Mouse (Mus musculus): ENCODE measurements around the gene Lyst. TPM values are rescaled to one million over a fixed set of nuclear protein-coding genes. Genes with fewer than 3 reads are reported as not detected.

Gene Lyst
- total and polyA plus RNA-seq, 3 experiments: 2.9 to 3.1 TPM; not detected in 1

GRCm38 (mm10) chr13:13671585-13672328 lies 81.6 kb downstream of the Lyst start:
- Histone ChIP-seq H3K36me3 (ENCODE audit: control insufficient read depth in 1 of 2, insufficient read depth in 2 of 2, low read length in 2 of 2) (peaks cover 2 to 3% of the 10 kb centered on the region in 2 experiments), H3K79me2 (ENCODE audit: control insufficient read depth, insufficient read depth, low read length, poor library complexity) (no peaks in the 10 kb centered on the region), H3K9me3 (replicated peaks; ENCODE audit: insufficient read depth, low read length) (no peaks in the 10 kb centered on the region), H3K9ac (ENCODE audit: control insufficient read depth, low read depth, low read length, poor library complexity, severe bottlenecking) (no peak overlapping the region), H3K27me3 (ENCODE audit: control insufficient read depth in 1 of 2, insufficient read depth in 2 of 2, low read length in 2 of 2) (no peaks in the 10 kb centered on the region), H3K4me3 (ENCODE audit: control insufficient read depth in 1 of 2, insufficient read depth in 1 of 2, low read depth in 2 of 2, low read length in 2 of 2) (no peak overlapping the region), H3K4me1 (ENCODE audit: control insufficient read depth in 1 of 2, insufficient read depth in 2 of 2, low read length in 2 of 2) (no peaks in the 10 kb centered on the region; a peak in 1 of 4 replicates), H3K27ac (ENCODE audit: control insufficient read depth, low read depth, low read length) (no peak overlapping the region)
- DNase-seq (ENCODE audit: low read depth, low spot score): no peak
- no peak for TF ChIP-seq TBP (IDR thresholded peaks at IDR 0.05; ENCODE audit: low read depth, low read length)
- no peak for TF ChIP-seq SIN3A (IDR thresholded peaks at IDR 0.05; ENCODE audit: low read length)
- no peak for TF ChIP-seq EP300 (IDR thresholded peaks at IDR 0.05; ENCODE audit: low read depth in 1 of 2, low read length in 2 of 2)
- no peak for TF ChIP-seq ZMIZ1 (IDR thresholded peaks at IDR 0.05; ENCODE audit: low read depth, low read length)
- no peak for TF ChIP-seq MAX (IDR thresholded peaks at IDR 0.05; ENCODE audit: low read length)
- no peak for TF ChIP-seq POLR2AphosphoS2 (IDR thresholded peaks at IDR 0.05; ENCODE audit: low read length)
- TF ChIP-seq RAD21 (IDR thresholded peaks at IDR 0.05; ENCODE audit: low read depth, low read length): no peak
- TF ChIP-seq E2F4 (IDR thresholded peaks at IDR 0.05; ENCODE audit: borderline replicate concordance, low read depth, low read length): no peak

GRCm38 (mm10) chr13:13674669-13675343 lies 84.6 kb downstream of the Lyst start:
- peaks cover 2 to 3% of the 10 kb centered on the region in 2 experiments for H3K36me3 ChIP-seq (ENCODE audit: control insufficient read depth in 1 of 2, insufficient read depth in 2 of 2, low read length in 2 of 2)
- no peak overlapping the region for H3K4me3 ChIP-seq (ENCODE audit: control insufficient read depth in 1 of 2, insufficient read depth in 1 of 2, low read depth in 2 of 2, low read length in 2 of 2)
- no peaks in the 10 kb centered on the region; a peak in 1 of 4 replicates for H3K4me1 ChIP-seq (ENCODE audit: control insufficient read depth in 1 of 2, insufficient read depth in 2 of 2, low read length in 2 of 2)
- no peaks in the 10 kb centered on the region for H3K9me3 ChIP-seq (replicated peaks; ENCODE audit: insufficient read depth, low read length)
- H3K79me2 ChIP-seq (ENCODE audit: control insufficient read depth, insufficient read depth, low read length, poor library complexity): no peaks in the 10 kb centered on the region
- no peak for TF ChIP-seq CHD2 (IDR thresholded peaks at IDR 0.05; ENCODE audit: low read length)
- no peak for TF ChIP-seq TAL1 (IDR thresholded peaks at IDR 0.05; ENCODE audit: low read length)
- no peak for TF ChIP-seq EP300 (IDR thresholded peaks at IDR 0.05; ENCODE audit: low read depth in 1 of 2, low read length in 2 of 2)
- TF ChIP-seq ETS1 (IDR thresholded peaks at IDR 0.05; ENCODE audit: low read depth, low read length): no peak
- TF ChIP-seq POLR2AphosphoS2 (IDR thresholded peaks at IDR 0.05; ENCODE audit: low read length): no peak
- no peak for TF ChIP-seq E2F4 (IDR thresholded peaks at IDR 0.05; ENCODE audit: borderline replicate concordance, low read depth, low read length)
- no peak for TF ChIP-seq KAT2A (conservative IDR thresholded peaks at IDR 0.05; ENCODE audit: low read depth, low read length)
- no peak for TF ChIP-seq MAZ (IDR thresholded peaks at IDR 0.05; ENCODE audit: low read depth, low read length)
- no peak for TF ChIP-seq CHD1 (IDR thresholded peaks at IDR 0.05; ENCODE audit: low read depth, low read length)
- no peak for TF ChIP-seq NELFE (IDR thresholded peaks at IDR 0.05; ENCODE audit: low read depth, low read length)
- TF ChIP-seq SIN3A (IDR thresholded peaks at IDR 0.05; ENCODE audit: low read length): no peak
- no peak for TF ChIP-seq ZKSCAN1 (IDR thresholded peaks at IDR 0.05; ENCODE audit: low read depth, low read length)
- no peak for TF ChIP-seq NRF1 (IDR thresholded peaks at IDR 0.05; ENCODE audit: insufficient read depth, low read depth, low read length, poor library complexity, severe bottlenecking)
- no peak for TF ChIP-seq MYC (IDR thresholded peaks at IDR 0.05; ENCODE audit: low read depth, low read length)
- no peak overlapping the region for H3K9ac ChIP-seq (ENCODE audit: control insufficient read depth, low read depth, low read length, poor library complexity, severe bottlenecking)
- no peak for DNase-seq (ENCODE audit: low read depth, low spot score)
- no peak overlapping the region for H3K27ac ChIP-seq (ENCODE audit: control insufficient read depth, low read depth, low read length)
- no peaks in the 10 kb centered on the region for H3K27me3 ChIP-seq (ENCODE audit: control insufficient read depth in 1 of 2, insufficient read depth in 2 of 2, low read length in 2 of 2)
